Mouse (Mus musculus) embryonic fibroblast, embryonic 13.5 days (primary cell): ENCODE data around the gene Gpatch4. TPM values are rescaled to one million over a fixed set of nuclear protein-coding genes. Genes with fewer than 3 reads are reported as not detected.

ENCODE experiments used
- H3K27ac ChIP-seq: 2 replicates; pipeline ENCODE4 v1.5.1; 2012; ENCODE audit warnings: low read length, control low read depth, inconsistent platforms; ENCODE audit not compliant: insufficient read depth
- H3K4me1 ChIP-seq: 2 replicates; pipeline ENCODE4 v1.6.1; 2011; ENCODE audit warnings: low read length; ENCODE audit not compliant: control insufficient read depth, insufficient read depth
- H3K4me3 ChIP-seq: 2 replicates; pipeline ENCODE4 v1.5.1; 2011; ENCODE audit warnings: mild to moderate bottlenecking, control low read depth, low read length; ENCODE audit not compliant: insufficient read depth
- CTCF ChIP-seq: IDR thresholded peaks from 2 replicates; pipeline ENCODE4 v1.5.1; 2011; ENCODE audit warnings: mild to moderate bottlenecking, control low read depth, low read length, moderate library complexity, borderline replicate concordance; ENCODE audit not compliant: insufficient read depth
- POLR2A ChIP-seq: IDR thresholded peaks from 2 replicates; pipeline ENCODE4 v1.6.1; 2011; ENCODE audit warnings: low read depth, mild to moderate bottlenecking, control low read depth, low read length, moderate library complexity
- polyA plus RNA-seq: library from polyadenylated mRNA; stranded (reverse); fragments of >200 nt; gene quantifications from 2 replicates; pipeline ENCODE4 v1.2.4, GENCODE M21; 2011; ENCODE audit warnings: low read depth; ENCODE audit not compliant: missing spikeins, insufficient read length

The Gpatch4 gene
- polyA plus RNA-seq, 1 experiment, result 20.1 TPM

DNA sequence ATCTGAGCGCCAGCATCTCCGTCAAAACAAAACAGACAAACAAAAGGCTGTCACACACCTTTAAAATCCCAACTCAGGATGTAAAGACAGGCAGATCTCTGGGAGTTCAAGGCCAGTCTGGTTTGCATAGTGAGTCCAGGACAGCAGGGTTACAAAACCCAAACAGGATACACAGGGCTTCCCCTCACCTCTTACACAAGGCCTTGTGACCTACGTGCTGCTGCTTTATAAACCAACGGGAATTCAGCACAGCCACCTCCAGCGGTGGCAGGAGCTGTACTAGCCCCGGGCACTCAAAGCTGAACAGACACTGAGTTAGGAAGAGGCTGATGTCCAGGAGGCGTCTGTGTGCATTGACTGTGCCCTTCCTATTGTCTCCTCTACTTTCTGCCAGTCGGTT is 34.5 kb downstream of the Gpatch4 start:
- TF ChIP-seq CTCF, result no peak
- TF ChIP-seq POLR2A, result no peak
- H3K4me1 ChIP-seq, result no peaks in the 10 kb centered on the region
- no peak overlapping the region for H3K27ac ChIP-seq
- no peak overlapping the region for H3K4me3 ChIP-seq

DNA sequence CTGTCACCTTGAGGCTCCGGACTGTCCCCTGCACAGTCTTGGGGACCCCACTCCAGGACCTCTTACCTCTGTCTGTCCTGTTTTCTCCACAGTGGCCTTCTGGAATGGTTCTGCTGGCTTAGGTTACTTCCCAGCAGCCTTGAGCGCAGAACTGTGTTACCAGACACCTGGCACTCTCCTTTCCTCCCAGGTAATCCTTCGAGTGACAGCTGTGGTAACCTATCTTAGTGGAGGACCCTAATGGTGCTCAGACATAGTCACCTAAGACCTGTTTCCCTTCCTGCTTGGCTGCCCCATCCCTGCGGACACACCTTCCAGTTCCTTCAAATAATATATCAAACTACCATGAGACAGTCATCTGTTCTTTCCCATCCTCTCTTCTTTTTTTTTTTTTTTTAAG is 35.3 kb downstream of the Gpatch4 start, which contains the start of gene Ttc24:
Gene Ttc24 (minus strand): TSS at position 101 of the 400 bp plus-strand sequence.
- H3K27ac ChIP-seq, result no peak within 1 kb of the TSS
- TF ChIP-seq CTCF, result no peak
- TF ChIP-seq POLR2A, result no peak
- peaks cover 4% of the 10 kb centered on the region for H3K4me1 ChIP-seq
- no peak within 1 kb of the TSS for H3K4me3 ChIP-seq

- TF ChIP-seq POLR2A (peak; percentile 49; the same call in 1 of the 2 replicates), CTCF (no peak)
- Histone ChIP-seq H3K4me3 (peak within 1 kb of the TSS; percentile 83), H3K4me1 (peaks cover 4% of the 10 kb centered on the region), H3K27ac (no peak within 1 kb of the TSS)
Observed at GRCm38 (mm10) chr3:88081345-88082223, 38.7 kb downstream of the Gpatch4 start, which contains the start of gene Iqgap3. Gene Iqgap3, plus strand, starts transcription at chr3:88081971.

- H3K4me1 ChIP-seq, result peaks cover 4% of the 10 kb centered on the region
- TF ChIP-seq CTCF (no peak), POLR2A (no peak)
- H3K27ac ChIP-seq, result no peak overlapping the region
- H3K4me3 ChIP-seq, result peak overlapping the region; percentile 83
Observed at GRCm38 (mm10) chr3:88082224-88082618, 39.3 kb downstream of the Gpatch4 start.

- Histone ChIP-seq H3K27ac (peak overlapping the region; percentile 68), H3K4me3 (peak overlapping the region; percentile 83), H3K4me1 (peaks cover 4% of the 10 kb centered on the region)
- TF ChIP-seq POLR2A, result no peak
- no peak for TF ChIP-seq CTCF
Observed at GRCm38 (mm10) chr3:88082663-88083062, 39.8 kb downstream of the Gpatch4 start.

GRCm38 (mm10) chr3:88084001-88084400 is 41.1 kb downstream of the Gpatch4 start:
- H3K27ac ChIP-seq, result no peak overlapping the region
- peaks cover 4% of the 10 kb centered on the region for H3K4me1 ChIP-seq
- TF ChIP-seq POLR2A (no peak), CTCF (no peak)
- H3K4me3 ChIP-seq, result no peak overlapping the region

- no peak overlapping the region for H3K4me3 ChIP-seq
- H3K4me1 ChIP-seq, result peaks cover 4% of the 10 kb centered on the region
- TF ChIP-seq CTCF, result no peak
- TF ChIP-seq POLR2A, result no peak
- H3K27ac ChIP-seq, result no peak overlapping the region
Observed at GRCm38 (mm10) chr3:88085459-88085858, 42.6 kb downstream of the Gpatch4 start.

DNA sequence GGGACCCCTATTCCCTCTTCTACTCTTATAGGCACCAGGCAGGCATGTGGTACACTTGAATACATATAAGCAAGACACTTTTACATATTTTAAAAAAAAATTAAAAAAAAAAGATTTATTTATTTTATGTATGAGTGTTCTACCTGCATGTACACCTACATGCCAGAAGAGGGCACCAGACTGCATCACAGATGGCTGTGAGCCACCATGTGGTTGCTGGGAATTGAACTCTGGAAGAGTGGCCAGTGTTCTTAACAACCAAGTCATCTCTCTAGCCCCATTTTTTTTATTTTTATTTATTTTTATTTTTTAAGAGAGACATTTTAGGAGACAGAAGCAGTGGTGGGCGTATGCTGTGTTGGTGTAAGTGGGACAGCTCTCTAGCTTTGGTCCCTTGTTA is 44.8 kb downstream of the Gpatch4 start:
- TF ChIP-seq CTCF (peak; percentile 71; the same call in 1 of the 2 replicates), POLR2A (no peak)
- H3K27ac ChIP-seq, result no peak overlapping the region
- H3K4me3 ChIP-seq, result no peak overlapping the region
- H3K4me1 ChIP-seq, result peaks cover 4% of the 10 kb centered on the region

- Histone ChIP-seq H3K4me3 (no peak overlapping the region), H3K27ac (no peak overlapping the region), H3K4me1 (no peaks in the 10 kb centered on the region)
- TF ChIP-seq POLR2A (no peak), CTCF (no peak)
Observed at GRCm38 (mm10) chr3:88090106-88090505, 47.2 kb downstream of the Gpatch4 start.

DNA sequence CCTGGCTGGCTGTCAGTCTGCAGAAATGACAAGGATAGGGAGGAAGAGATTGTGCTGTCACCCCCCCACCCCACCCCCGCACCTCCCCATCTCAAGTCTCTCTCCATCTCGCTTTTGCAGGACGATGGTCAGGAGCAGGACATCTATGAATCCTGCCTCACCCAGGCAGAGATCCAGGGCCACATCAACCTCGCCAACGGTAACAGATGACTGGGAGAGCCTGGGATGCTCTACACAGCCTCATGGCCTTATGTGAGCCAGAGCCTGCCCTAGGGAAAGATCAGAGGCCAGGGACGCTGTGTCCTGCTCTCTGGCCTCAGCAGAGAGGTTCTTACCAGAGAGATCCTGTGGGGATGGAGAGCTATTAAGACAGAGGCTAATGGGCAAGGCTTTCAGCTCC is 47.7 kb downstream of the Gpatch4 start:
- Histone ChIP-seq H3K4me3 (no peak overlapping the region), H3K4me1 (no peaks in the 10 kb centered on the region), H3K27ac (no peak overlapping the region)
- no peak for TF ChIP-seq POLR2A
- TF ChIP-seq CTCF, result no peak
